In genomic region chr13:93612660-93613607, GRCm38 (mm10) we compare ENCODE assay signal across 7 mouse cellular contexts. TPM values are rescaled to one million over a fixed set of nuclear protein-coding genes. Genes with fewer than 3 reads are reported as not detected.
DNase-seq lines count a peak whose midpoint lies in the region; ATAC-seq and TF ChIP-seq lines count a peak whose summit lies in the region.

No protein-coding gene starts in this region.

- DNase-seq in adrenal gland, adult 18-20 months (ENCODE audit: low spot score in 2 of 2), result peak; percentile 71 to 81
- DNase-seq in gastrocnemius, adult 8-10 months (ENCODE audit: low spot score in 2 of 2), result peak; percentile 30 to 43
- DNase-seq in hindlimb bud, embryonic 11.5 days (ENCODE audit: extremely low spot score, low read depth, low spot score), result peak; percentile 75
- peak; percentile 71 to 85 for DNase-seq in left cerebral cortex, adult 2 months (ENCODE audit: extremely low spot score in 1 of 2, low spot score in 2 of 2)
- DNase-seq in mesoderm, embryonic 11.5 days (ENCODE audit: low read depth, low spot score), result peak; percentile 74
- peak; percentile 48 for DNase-seq in skeletal muscle tissue, adult 2 months (ENCODE audit: low read depth, low spot score)

- H3K4me3 ChIP-seq in left cerebral cortex, adult 2 months, result no peak overlapping the region

- 0 out of 2 replicates have a peak overlapping the region, but pooled peaks have one; percentile 19 for H3K27ac ChIP-seq in left cerebral cortex, adult 2 months

- peak; percentile 96 for TF ChIP-seq CTCF in left cerebral cortex, adult 2 months (IDR thresholded peaks at IDR 0.05)

- ATAC-seq in common myeloid progenitor, adult 5-6 weeks (replicated peaks; ENCODE audit: low read depth, poor library complexity, severe bottlenecking), result peak; percentile 80

- intact Hi-C loops in left cerebral cortex, adult 2 months (cut with DNase I), result loop anchor here (2.0 to 5.0 kb wide), 6 partner anchors 109 to 862 kb away; no protein-coding TSS in a partner anchor

RNA-seq across cellular contexts. Expression of gene Bhmt, which starts 24.8 kb away (rescaled TPM):
- total RNA-seq in adrenal gland, adult 18-20 months (2021), result 10 to 100 TPM in 1 of 2 experiments, under 1 TPM in 1; 0.32 to 10.5 TPM
- total RNA-seq in common myeloid progenitor, adult 5-6 weeks (2017), result not detected in 2 replicates
- total RNA-seq in gastrocnemius, adult 8-10 months (2022), result under 1 TPM in 1 of 4 experiments, not detected in 3; 0.56 TPM
- not detected for total RNA-seq in left cerebral cortex, adult 2 months (2021)
